Mouse (Mus musculus) ES-Bruce4 (cell line): Measurements from ENCODE around the gene Wbp2. TPM values are rescaled to one million over a fixed set of nuclear protein-coding genes. Genes with fewer than 3 reads are reported as not detected.

Source experiments
- H3K27ac ChIP-seq: 2 replicates; pipeline ENCODE4 v1.5.1; 2012; ENCODE audit warnings: low read length, inconsistent platforms; ENCODE audit not compliant: insufficient read depth
- H3K27me3 ChIP-seq: 2 replicates; pipeline ENCODE4 v1.6.1; 2012; ENCODE audit warnings: mild to moderate bottlenecking, low read length, inconsistent platforms; ENCODE audit not compliant: control insufficient read depth, poor library complexity, insufficient read depth, severe bottlenecking
- H3K36me3 ChIP-seq: 2 replicates; pipeline ENCODE4 v1.6.1; 2012; ENCODE audit warnings: inconsistent platforms, mild to moderate bottlenecking, low read length, moderate library complexity; ENCODE audit not compliant: control insufficient read depth, poor library complexity, insufficient read depth, severe bottlenecking
- H3K4me1 ChIP-seq: one replicate; pipeline ENCODE4 v1.8.1; 2011; ENCODE audit warnings: low read length; ENCODE audit not compliant: control insufficient read depth, insufficient read depth
- H3K4me3 ChIP-seq: 2 replicates; pipeline ENCODE4 v1.5.1; 2011; ENCODE audit warnings: low read depth, mild to moderate bottlenecking, low read length
- H3K9ac ChIP-seq: 2 replicates; pipeline ENCODE4 v1.6.1; 2012; ENCODE audit warnings: low read depth, mild to moderate bottlenecking, inconsistent platforms; ENCODE audit not compliant: poor library complexity, severe bottlenecking
- H3K9me3 ChIP-seq: replicated peaks from 2 replicates; pipeline ENCODE4 v1.6.1; 2012; ENCODE audit warnings: mild to moderate bottlenecking, low read length, inconsistent platforms; ENCODE audit not compliant: control insufficient read depth, poor library complexity, insufficient read depth, severe bottlenecking
- CTCF ChIP-seq: IDR thresholded peaks from one replicate; pipeline ENCODE4 v1.8.1; 2011; ENCODE audit warnings: low read depth, low read length
- EP300 ChIP-seq: IDR thresholded peaks from 2 replicates; pipeline ENCODE4 v1.6.1; 2011; ENCODE audit warnings: low read depth, low read length; ENCODE audit not compliant: insufficient read depth
- POLR2A ChIP-seq: IDR thresholded peaks from one replicate; pipeline ENCODE4 v1.8.1; 2011; ENCODE audit warnings: low read length; ENCODE audit not compliant: insufficient read depth
- polyA plus RNA-seq: library from polyadenylated mRNA; stranded (reverse); fragments of >200 nt; gene quantifications from 2 replicates; pipeline ENCODE4 v1.2.4, GENCODE M21; 2011; ENCODE audit warnings: low read depth; ENCODE audit not compliant: missing spikeins, insufficient read depth, insufficient read length

Wbp2 gene
- polyA plus RNA-seq, 1 experiment: 179 TPM

DNA sequence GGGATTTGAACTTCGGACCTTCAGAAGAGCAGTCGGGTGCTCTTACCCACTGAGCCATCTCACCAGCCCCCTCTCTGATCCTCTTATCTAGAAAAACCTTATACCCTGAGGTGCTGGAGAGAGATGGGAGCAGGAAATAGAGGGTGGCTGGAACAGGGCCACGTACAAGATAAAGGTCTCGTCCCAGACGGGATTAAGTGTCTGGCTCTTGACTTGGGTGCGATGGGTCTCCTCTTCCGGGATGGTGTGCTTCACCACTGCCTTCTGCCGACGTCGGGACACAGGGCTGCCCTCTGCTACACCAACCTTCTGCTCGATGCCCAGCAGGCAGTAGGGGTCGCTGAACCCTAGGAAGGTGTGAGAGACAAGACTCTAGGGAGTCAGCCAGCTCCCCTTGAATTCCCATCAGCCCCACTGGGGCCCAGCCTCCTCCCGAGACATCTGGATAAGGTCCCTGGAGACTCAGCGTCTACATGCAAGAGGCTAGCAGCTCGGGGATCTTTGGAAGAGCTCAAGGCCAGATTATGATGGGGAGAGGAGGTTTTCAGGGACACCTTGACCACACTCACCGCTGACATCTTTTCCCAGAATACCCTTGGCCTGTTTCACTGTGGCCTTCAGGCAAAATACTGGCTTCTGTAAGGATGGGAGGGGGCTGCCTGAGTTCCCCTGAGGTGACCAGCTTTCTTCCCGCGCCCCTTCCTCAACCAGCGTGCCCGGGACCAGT is 11.1 kb downstream of the Wbp2 start:
- Histone ChIP-seq H3K9ac (no peak overlapping the region), H3K4me1 (no peaks in the 10 kb centered on the region), H3K4me3 (no peak overlapping the region), H3K27me3 (no peaks in the 10 kb centered on the region), H3K27ac (no peak overlapping the region), H3K9me3 (no peaks in the 10 kb centered on the region), H3K36me3 (peaks cover 17% of the 10 kb centered on the region)
- TF ChIP-seq CTCF: peak; percentile 34
- TF ChIP-seq POLR2A: no peak
- TF ChIP-seq EP300: no peak

DNA sequence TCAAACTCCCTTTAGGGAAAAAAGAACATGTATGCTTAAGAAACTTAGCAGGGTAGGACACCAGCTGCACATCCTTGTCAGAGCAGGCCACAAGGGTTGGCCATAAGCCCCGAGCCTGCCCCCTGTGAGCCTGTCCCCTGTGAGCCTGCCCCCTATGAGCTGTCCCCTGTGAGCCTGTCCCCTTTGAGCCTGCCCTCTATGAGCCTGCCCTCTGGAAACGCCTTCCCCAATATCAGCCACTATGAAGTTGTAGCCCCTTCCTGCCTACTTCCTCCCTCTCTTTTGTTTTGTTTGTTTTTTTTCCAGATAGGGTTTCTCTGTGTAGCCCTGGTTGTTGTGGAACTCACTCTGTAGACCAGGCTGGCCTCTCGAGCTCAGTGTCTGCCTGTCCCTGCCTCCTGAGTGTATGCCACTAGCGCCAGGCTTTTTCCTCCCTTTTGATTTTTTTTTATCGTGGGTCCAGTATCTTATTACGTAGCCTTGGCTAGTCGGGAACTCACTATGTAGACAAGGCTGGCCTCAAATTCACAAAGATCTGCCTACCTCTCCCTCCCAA is 12.3 kb downstream of the Wbp2 start:
- Histone ChIP-seq H3K4me3 (no peak overlapping the region), H3K9me3 (no peaks in the 10 kb centered on the region), H3K27me3 (no peaks in the 10 kb centered on the region), H3K36me3 (peaks cover 6% of the 10 kb centered on the region), H3K27ac (no peak overlapping the region), H3K4me1 (no peaks in the 10 kb centered on the region), H3K9ac (no peak overlapping the region)
- TF ChIP-seq EP300 (no peak), CTCF (no peak)

DNA sequence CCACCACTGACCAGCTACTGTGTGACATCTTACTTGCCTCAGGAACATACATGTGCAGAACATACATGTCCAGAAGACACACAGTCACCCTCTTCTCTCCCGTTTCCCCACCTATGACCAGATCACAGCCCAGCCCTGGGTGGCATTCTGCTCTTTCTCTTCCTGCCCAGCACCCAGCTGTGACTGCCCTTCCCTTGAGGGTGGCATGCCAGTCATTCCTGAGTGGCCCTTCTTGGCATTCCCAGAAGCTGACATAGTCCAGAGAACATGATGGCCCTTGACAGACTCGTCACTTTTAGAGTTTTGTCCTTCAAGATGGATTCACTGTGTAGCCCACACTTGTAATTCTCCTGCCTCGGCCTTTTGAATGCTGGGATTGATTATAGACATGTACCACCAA is 14.2 kb downstream of the Wbp2 start:
- H3K4me1 ChIP-seq: no peaks in the 10 kb centered on the region
- H3K9me3 ChIP-seq: no peaks in the 10 kb centered on the region
- no peaks in the 10 kb centered on the region for H3K27me3 ChIP-seq
- H3K27ac ChIP-seq: no peak overlapping the region
- TF ChIP-seq POLR2A (no peak), EP300 (no peak), CTCF (no peak)
- no peak overlapping the region for H3K4me3 ChIP-seq
- no peak overlapping the region for H3K9ac ChIP-seq
- H3K36me3 ChIP-seq: no peaks in the 10 kb centered on the region

DNA sequence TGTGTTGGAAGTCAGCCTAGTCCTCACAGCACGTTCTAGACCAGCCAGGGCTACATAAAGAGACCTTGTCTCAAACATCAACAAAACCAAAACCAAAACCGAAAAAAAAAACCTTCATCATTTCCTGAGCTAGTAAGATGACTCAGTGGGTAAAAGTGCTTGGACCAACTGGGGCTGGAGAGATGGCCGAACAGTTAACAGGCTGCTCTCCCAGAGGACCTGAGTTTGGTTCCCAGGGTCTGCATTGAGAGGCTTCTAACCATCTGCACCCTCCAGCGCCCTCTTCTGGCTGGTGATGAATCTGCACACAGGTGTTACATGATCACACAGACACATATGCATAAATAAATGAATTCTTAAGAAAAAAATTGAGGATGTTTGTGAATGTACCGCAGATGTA is 15.3 kb downstream of the Wbp2 start:
- no peaks in the 10 kb centered on the region for H3K4me1 ChIP-seq
- H3K9ac ChIP-seq: no peak overlapping the region
- H3K27me3 ChIP-seq: no peaks in the 10 kb centered on the region
- no peak overlapping the region for H3K27ac ChIP-seq
- H3K4me3 ChIP-seq: no peak overlapping the region
- H3K9me3 ChIP-seq: no peaks in the 10 kb centered on the region
- TF ChIP-seq POLR2A: no peak
- peak; percentile 61 for TF ChIP-seq CTCF
- H3K36me3 ChIP-seq: no peaks in the 10 kb centered on the region

DNA sequence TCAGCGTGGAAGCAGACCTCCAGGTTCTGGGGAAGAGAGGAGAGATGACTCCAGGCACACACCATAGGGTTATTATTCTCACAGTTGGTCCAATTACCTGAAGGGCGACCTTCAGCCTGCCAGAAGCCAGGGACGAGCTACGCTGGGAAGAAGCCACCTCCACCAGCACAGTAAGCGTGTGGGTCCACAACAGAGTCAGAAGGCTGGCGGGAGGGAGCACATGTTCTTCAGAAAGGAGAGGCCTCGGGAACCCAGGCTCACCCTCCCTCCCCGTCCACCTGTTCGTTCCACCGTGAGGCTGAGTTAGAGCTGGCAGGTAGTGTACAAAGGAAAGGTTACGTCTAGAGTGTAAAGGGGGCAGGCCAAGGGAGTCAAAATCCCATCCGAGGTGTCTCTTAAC is 21.4 kb downstream of the Wbp2 start:
- Histone ChIP-seq H3K4me3 (no peak overlapping the region), H3K27ac (no peak overlapping the region), H3K9ac (no peak overlapping the region), H3K4me1 (no peaks in the 10 kb centered on the region), H3K27me3 (no peaks in the 10 kb centered on the region), H3K36me3 (no peaks in the 10 kb centered on the region), H3K9me3 (no peaks in the 10 kb centered on the region)
- no peak for TF ChIP-seq CTCF
- TF ChIP-seq POLR2A: no peak
- TF ChIP-seq EP300: no peak

DNA sequence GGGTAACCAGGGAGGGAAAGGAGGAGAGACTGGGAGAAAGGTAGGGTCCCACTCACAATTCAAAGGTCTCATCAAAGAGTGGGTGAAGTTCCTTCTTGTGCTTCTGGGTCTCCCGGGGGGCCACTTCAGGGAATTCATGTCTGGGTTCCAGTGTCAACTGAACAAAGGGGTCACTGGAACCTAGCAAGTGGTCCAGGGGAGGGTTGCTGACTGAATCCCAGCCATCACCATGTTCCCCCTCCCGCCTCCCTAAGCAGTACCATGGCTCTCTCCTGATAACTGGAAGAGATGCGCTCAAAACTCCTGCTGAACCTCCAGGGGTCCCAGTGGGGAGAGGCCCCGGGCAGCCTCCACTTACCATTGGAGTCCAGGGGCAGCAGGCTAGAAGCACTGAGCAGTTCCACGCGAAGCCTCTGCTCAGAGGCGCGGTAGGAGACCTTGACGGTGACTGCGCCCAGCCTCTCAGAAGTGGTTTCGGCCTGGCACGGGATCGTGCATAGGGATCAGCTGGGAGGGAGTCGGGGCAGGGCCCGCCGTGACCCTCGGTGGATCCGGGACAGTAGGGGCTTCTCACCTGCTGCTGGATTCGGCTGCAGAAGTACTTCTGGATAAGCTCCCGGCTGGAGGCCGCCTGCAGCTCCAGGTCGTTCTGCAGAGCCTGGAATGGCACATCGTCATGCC is 22.5 kb downstream of the Wbp2 start:
- H3K9ac ChIP-seq: peak overlapping the region; percentile 35
- peak overlapping the region; percentile 42 for H3K4me3 ChIP-seq
- no peaks in the 10 kb centered on the region for H3K27me3 ChIP-seq
- H3K36me3 ChIP-seq: no peaks in the 10 kb centered on the region
- H3K9me3 ChIP-seq: no peaks in the 10 kb centered on the region
- TF ChIP-seq EP300 (no peak), CTCF (no peak), POLR2A (no peak)
- no peak overlapping the region for H3K27ac ChIP-seq
- H3K4me1 ChIP-seq: no peaks in the 10 kb centered on the region
